Mouse (Mus musculus) c-Kit-positive CD71-positive TER-119-negative erythroid progenitor cells, embryonic 14.5 days (primary cell): ENCODE data around the gene Fam168a.
"Not testable (repeated sequence)": the region's sequence is repeated elsewhere in the genome, so short reads cannot be mapped to it uniquely, and the experiment has no call there.

ENCODE experiments used
- DNase-seq: peaks from one replicate; pipeline ENCODE4 v3.0.0-alpha.2; 2013; ENCODE audit warnings: low read depth

The Fam168a gene

DNA sequence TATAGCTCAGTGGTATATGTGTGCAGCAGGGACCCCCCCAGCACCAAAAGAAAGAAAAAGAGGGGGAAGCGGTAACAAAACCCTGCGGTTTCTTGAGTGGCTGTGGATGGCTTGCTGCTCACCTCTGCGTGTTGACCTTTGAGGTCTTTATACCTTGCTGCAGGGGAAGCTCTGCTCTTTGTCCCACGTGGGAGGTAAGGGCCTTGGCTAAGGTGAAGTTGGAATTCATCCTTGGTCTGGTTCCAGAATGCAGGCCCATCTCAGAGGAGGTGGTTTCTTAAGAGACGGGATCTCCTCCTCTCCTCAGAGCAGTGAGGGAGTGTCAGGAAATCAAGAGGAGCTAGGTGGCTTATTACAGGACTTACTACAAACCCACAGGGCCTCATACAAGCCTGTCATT is 135.7 kb downstream of the Fam168a start:
- no peak for DNase-seq

DNA sequence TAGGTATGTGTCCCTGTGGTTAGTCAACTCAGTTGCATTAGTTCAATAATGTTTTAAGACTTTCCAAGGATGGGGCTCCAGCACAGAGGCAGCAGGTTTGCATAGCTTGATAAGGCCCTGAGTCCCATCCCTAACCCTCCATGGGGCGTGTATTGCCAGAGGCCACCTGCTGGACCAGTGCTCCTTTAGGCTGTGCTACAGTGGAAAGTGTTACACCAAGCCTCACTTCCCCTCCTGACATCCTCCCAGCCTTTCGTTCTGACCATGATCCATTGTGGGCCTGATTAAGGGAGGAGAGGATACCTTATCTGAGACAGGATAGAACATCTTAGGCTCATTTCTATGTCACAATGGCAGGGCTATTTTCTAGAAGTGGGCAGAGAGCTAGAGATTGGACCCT is 137.4 kb downstream of the Fam168a start:
- no peak for DNase-seq

DNA sequence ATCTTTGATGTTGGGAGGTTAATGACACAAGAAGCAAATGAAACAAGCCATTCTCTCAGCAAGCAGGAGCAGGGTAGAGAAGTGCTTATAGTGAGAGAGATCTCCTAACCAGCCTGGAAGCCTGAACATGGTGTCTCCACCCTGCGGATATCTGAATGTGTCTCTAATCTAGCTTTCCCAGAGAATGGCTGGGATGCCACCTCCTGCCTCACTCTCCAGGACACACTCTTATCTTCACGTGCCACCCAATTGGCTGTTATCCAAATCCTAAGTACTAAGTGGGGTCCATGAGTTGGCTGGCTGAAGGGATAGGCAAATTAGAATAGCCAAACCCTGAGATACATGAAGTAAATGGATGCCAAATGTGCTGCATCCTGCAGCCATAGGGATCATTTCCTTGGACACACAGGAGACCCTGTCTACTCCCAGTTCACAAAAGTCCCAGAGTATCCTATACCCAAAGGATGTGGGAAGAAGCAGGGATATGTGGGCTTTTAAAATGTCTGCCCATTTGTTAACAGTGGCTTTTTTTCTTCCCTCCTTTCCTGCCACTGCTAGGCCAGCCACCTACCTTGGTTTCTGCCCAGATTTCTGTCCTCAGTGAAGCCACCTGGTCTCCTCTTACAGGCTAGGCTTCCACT is 138.1 kb downstream of the Fam168a start:
- peak; percentile 97 for DNase-seq

GRCm38 (mm10) chr7:100845026-100845400 is 138.6 kb downstream of the Fam168a start:
- DNase-seq: no peak

DNA sequence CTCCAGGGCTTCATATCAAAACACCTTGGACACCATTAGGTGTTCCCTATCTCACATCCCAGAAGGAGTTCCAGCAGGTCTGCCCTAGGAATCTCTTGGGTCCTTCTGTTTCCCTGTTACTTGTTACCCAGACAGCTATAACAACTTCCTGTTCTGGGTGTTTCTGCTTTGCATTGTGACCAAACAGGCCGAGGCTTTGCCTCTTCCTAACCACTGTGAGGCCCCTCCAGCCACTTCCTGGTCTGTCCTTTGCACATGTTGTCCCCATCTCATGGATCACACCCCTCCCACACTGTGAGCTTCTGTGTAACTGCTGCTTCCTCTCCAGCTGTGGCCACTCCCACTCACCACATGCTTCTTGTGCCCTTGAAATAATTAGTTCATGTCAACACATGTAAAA is 139.0 kb downstream of the Fam168a start:
- DNase-seq: no peak

GRCm38 (mm10) chr7:100846033-100846432 is 139.6 kb downstream of the Fam168a start:
- DNase-seq: not testable (repeated sequence)

- no peak for DNase-seq
Observed at GRCm38 (mm10) chr7:100847131-100847530, 140.7 kb downstream of the Fam168a start.

DNA sequence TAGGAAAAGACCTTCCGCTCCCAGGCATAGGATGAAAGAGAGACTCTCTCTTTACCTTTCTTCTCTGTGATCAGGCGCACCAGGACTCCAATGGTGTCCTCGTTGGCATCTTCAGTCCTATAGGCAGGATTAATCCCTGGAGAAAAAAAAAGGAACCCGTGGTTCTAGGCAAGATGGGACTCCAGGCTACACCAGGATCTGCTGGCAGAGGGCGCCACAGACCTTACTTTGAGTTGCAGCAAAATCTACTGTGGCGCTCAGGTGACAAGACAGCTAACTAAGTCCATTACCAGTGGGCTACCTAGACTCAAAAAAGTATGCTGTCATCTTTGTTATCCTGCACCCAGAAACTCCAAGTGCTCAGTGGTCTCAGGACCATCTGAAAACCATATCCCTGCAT is 142.3 kb downstream of the Fam168a start:
- DNase-seq: no peak

DNA sequence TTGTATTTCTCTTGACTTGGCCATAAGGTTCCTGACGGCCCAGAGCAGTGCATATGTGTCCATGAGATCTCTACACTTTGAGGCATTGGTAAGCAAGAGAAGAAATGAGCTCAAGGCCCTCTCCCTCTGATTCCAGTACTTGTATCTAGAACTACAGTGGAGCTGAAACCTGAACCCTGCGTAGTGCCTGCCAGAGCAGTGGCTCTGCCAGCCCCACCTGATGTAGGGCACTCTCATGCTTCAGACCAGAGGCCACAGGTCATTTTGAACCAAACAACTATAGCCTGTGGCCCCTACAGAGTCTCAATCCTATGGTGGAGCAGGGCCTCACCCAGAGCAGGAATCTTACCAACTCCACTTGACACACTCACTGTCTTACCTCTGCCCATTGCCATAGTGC is 143.1 kb downstream of the Fam168a start:
- DNase-seq: no peak

GRCm38 (mm10) chr7:100851481-100852356 is 145.3 kb downstream of the Fam168a start:
- no peak for DNase-seq

GRCm38 (mm10) chr7:100853396-100853795 is 147.0 kb downstream of the Fam168a start:
- DNase-seq: no peak

GRCm38 (mm10) chr7:100854137-100854814 is 147.8 kb downstream of the Fam168a start:
- DNase-seq: no peak

DNA sequence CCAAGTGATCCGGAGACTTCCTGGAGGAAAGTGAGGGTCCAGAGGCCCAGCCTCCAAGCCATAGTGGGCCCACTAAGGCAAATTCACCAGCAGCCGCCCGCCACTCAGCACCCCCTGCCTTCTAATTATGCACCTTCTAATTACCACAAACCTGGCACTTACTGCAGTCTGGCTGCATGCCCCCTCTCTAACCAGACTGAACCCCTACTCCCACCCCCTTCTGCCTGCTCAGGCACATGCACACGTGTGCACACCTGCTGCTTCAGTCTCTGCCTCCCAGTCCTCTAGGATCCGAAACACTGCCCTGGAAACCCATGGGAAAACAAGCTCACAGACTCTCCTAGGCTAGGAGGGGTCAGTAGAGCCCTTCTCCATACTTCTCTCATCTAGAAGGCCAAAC is 148.4 kb downstream of the Fam168a start:
- no peak for DNase-seq

DNA sequence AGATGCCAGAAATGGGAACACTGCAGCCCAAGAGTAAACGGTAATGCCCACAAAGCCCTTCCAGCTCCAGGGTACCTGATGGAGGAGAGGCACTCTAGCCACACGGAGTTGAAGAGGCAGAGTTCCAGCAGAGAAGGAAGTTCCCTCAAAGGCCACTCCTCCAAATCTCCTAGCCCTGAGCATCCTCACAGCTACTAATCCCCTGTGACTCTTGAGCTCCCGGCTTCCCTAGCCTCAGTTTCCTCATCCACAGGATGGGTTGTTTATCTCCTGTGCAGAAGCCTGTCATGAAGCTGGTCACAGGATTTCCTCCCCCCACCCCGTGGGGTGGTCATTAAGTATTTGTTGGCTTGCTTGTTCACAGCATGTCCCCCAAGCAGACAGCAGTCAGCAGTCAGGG is 148.9 kb downstream of the Fam168a start:
- DNase-seq: no peak

DNA sequence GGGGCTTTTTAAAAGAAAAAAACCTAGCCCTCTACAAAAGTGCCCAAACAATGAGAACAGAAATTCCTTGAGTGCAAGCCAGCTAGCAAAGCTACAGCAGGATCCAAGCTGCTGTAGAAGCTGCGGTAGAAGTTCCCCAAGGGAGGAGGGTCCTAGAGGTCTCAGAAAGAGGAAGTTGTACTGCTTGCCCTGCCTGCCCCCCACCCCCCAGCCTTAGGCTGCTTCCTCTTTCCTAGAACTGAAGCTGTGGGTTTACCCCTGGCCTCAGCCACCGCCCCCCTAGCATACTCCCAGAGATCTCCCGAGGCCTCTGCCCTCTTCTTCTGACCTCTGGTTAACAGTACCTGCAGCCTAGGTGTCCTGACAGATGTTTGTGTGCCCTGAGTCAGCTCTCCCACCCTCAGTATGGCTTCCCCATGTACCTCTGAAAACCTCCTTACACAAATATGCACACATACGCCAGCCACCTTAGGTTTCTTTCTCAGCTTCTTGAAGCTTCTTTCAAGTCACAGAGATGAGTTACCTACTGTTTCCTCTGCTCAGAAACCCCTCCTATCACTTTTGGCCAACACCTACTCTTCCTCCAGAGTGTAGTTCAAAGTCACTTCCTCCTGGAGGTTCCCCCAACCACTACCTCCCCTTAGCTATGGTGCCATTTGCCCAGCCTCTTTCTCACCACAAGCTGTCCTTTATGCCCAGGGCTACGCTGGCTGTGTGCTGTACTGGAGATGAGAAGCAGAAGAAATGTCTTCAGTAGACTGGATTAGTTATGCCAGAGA is 149.5 kb downstream of the Fam168a start:
- no peak for DNase-seq

DNA sequence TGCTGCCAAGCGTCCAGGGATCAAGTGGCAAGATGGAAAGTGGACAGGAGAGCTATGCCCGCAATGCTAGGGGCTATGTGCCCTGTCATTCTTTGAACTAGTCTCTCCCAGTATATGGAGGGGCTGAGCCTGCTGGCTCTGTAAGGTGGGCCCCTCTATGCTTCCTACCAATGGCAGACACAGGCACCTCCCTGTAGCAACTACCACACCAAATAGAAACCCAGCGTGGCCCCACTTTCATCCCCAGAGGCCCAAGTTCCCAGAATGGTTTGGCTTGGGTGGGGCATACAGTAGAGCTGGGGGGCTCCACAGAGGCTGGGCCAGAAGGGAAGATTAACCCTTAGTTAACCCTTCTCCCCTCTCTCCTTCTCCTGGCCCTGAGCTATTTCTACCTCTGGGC is 154.0 kb downstream of the Fam168a start:
- peak; percentile 71 for DNase-seq

GRCm38 (mm10) chr7:100861209-100861608 is 154.8 kb downstream of the Fam168a start:
- no peak for DNase-seq

DNA sequence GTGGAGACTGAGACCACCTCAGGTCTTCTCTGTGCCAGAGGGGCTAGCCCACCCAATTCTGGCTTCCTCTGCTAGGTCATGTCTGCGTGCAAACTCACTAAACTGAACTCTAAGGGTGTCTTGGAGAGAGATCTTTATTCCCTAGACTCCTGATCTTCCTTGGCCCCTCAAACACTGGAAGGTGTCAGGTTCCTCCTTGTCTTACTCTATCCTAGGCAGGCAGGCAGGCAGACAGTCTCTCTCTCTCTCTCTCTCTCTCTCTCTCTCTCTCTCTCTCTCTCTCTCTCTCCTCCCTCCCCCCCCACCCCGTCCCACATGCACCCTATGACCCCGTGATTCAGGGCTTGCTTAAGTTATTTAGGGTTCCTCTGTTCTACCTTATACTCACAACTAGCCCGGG is 155.9 kb downstream of the Fam168a start:
- no peak for DNase-seq

GRCm38 (mm10) chr7:100862828-100863638 is 156.6 kb downstream of the Fam168a start, which contains the start of gene Relt:
TSS of gene Relt (minus strand) at chr7:100863446.
- DNase-seq: peak; percentile 95

- peak; percentile 73 for DNase-seq
Observed at GRCm38 (mm10) chr7:100866675-100867074, 160.2 kb downstream of the Fam168a start.

- DNase-seq: peak; percentile 37
Observed at GRCm38 (mm10) chr7:100867561-100867960, 161.1 kb downstream of the Fam168a start.
